Mouse (Mus musculus) liver, embryonic 13.5 days (tissue): ENCODE measurements around the gene Rimbp3. TPM values are rescaled to one million over a fixed set of nuclear protein-coding genes. Genes with fewer than 3 reads are reported as not detected.
A peak's percentile ranks its signal among the peaks of the same experiment; 100 is the strongest.

ENCODE experiments used
- ATAC-seq: fragments of 200-750 bp; cut with Nextera tagmentation; 2 replicates; pipeline ENCODE4 v1.8.0; 2017; ENCODE audit warnings: low read depth, mild to moderate bottlenecking, moderate number of reproducible peaks, moderate library complexity
- DNase-seq: peaks from one replicate; pipeline ENCODE4 v3.0.0; 2022
- H3K27ac ChIP-seq: fragments of 300-500 bp; sonication (generic); 2 replicates; pipeline ENCODE4 v1.5.1; 2015; ENCODE audit warnings: moderate library complexity, mild to moderate bottlenecking, inconsistent platforms
- H3K27me3 ChIP-seq: fragments of 300-500 bp; sonication (generic); 2 replicates; pipeline ENCODE4 v1.6.1; 2015; ENCODE audit warnings: mild to moderate bottlenecking, inconsistent platforms
- H3K36me3 ChIP-seq: fragments of 300-500 bp; sonication (generic); 2 replicates; pipeline ENCODE4 v1.6.1; 2015; ENCODE audit warnings: mild to moderate bottlenecking, inconsistent platforms
- H3K4me1 ChIP-seq: fragments of 300-500 bp; sonication (generic); replicated peaks from 2 replicates; pipeline ENCODE4 v1.6.1; 2015; ENCODE audit warnings: inconsistent platforms
- H3K4me2 ChIP-seq: fragments of 300-500 bp; sonication (generic); 2 replicates; pipeline ENCODE4 v1.6.1; 2015; ENCODE audit warnings: inconsistent platforms, mild to moderate bottlenecking, moderate library complexity
- H3K4me3 ChIP-seq: fragments of 300-500 bp; sonication (generic); replicated peaks from 2 replicates; pipeline ENCODE4 v1.5.1; 2015; ENCODE audit warnings: mild to moderate bottlenecking, inconsistent platforms
- H3K9ac ChIP-seq: fragments of 300-500 bp; sonication (generic); 2 replicates; pipeline ENCODE4 v1.6.1; 2015; ENCODE audit warnings: mild to moderate bottlenecking, inconsistent platforms
- H3K9me3 ChIP-seq: fragments of 300-500 bp; sonication (generic); replicated peaks from 2 replicates; pipeline ENCODE4 v1.6.1; 2016; ENCODE audit warnings: inconsistent platforms
- WGBS: fragments of 180-500 bp; shearing (Covaris S2); methylation state at CpG from one replicate; pipeline ENCODE4 v1.1.7; 2015; ENCODE audit not compliant: insufficient replicate concordance; 5-methylcytosine and 5-hydroxymethylcytosine counted together
- polyA plus RNA-seq: library from polyadenylated mRNA; unstranded; fragments of >200 nt; fragmentation: Nextera tagmentation; extraction: Ambion mirVana; gene quantifications from 2 replicates; pipeline ENCODE4 v1.2.1, GENCODE M21; 2015

Rimbp3 gene
- polyA plus RNA-seq, 1 experiment from 2014 or later, result 0.14 TPM

DNA sequence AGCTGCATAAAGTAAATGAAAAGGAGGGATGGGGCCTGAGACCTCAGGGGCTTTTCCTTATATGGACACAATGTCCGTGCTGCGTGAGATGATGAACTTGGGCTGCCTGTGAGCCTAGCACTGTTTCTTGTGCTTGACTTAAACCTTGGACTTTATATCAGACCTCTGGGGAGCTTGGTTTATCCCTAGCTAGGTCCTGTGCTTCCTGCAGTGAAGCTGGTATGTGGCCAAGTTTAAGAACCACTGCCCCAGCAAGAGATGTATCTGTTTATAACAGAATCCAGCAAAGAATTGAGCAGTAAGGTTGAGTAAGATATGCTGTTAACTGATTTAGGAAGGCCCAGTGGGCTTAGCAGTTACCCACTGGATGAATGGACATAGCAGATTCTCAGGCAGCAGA, 31.0 kb downstream of the Rimbp3 start:
- no peak for ATAC-seq

DNA sequence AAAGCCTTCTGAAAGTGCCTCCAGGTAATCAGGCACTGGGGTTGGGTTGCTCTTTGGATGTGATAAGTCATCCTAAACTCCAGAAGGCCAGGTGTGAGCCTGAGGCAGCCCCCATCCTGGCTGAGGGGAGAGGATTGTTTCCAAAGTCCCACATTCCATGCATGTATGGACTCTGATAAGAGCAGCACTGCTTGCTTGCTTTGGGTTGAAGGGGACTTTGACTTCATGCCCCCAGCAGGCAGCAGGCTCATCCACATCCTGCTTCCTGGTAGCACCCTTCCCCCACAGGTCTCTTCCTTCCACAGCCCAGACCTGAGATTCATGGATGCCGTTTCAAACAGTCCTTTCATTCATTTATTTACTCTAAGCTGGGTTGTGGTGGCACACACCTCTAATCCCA, 35.3 kb downstream of the Rimbp3 start:
- Histone ChIP-seq H3K4me2 (no peak overlapping the region), H3K27me3 (no peaks in the 10 kb centered on the region), H3K36me3 (no peaks in the 10 kb centered on the region), H3K4me1 (peaks cover 86% of the 10 kb centered on the region), H3K9ac (no peak overlapping the region; the same call in 1 of the 2 replicates), H3K27ac (peak overlapping the region; percentile 65), H3K9me3 (no peaks in the 10 kb centered on the region), H3K4me3 (no peak overlapping the region)
- ATAC-seq (peak; percentile 68), DNase-seq (no peak)
- 36% methylated on average over 1 of the region's 1 CpGs for WGBS

More for the DNA sequence above, 31.0 kb downstream of the Rimbp3 start:
- Histone ChIP-seq H3K4me2 (no peak overlapping the region), H3K36me3 (no peaks in the 10 kb centered on the region), H3K4me1 (peaks cover 92% of the 10 kb centered on the region), H3K27me3 (no peaks in the 10 kb centered on the region), H3K27ac (no peak overlapping the region), H3K9ac (no peak overlapping the region), H3K9me3 (no peaks in the 10 kb centered on the region), H3K4me3 (no peak overlapping the region)
- WGBS, result 66% methylated on average over 2 of the region's 2 CpGs
- DNase-seq, result no peak

DNA sequence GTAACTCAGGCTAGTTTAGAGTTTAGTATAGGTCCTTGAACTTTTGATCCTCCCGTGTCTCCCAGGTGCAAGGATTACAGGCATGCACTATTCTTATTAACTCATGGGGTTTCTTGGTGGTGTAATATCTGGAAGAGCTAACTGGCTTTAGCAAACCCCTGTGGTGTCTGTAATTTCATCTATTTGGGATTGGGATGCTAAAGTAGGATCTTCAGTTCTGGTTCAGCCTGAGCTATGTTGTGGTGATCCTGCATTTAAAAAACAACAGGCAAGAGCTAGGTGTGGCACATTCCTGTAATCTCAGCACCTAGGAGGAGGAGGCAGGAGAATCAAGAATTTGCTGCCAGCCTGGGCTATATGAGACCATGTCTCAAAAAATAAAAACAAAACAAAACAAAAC, 36.6 kb downstream of the Rimbp3 start:
- no peak overlapping the region for H3K27ac ChIP-seq
- DNase-seq (no peak), ATAC-seq (no peak)
- H3K4me1 ChIP-seq, result peaks cover 86% of the 10 kb centered on the region
- no peaks in the 10 kb centered on the region for H3K36me3 ChIP-seq
- no peak overlapping the region for H3K9ac ChIP-seq
- H3K27me3 ChIP-seq, result no peaks in the 10 kb centered on the region
- 53% methylated on average over 1 of the region's 1 CpGs for WGBS
- no peaks in the 10 kb centered on the region for H3K9me3 ChIP-seq
- H3K4me3 ChIP-seq, result no peak overlapping the region
- H3K4me2 ChIP-seq, result no peak overlapping the region

DNA sequence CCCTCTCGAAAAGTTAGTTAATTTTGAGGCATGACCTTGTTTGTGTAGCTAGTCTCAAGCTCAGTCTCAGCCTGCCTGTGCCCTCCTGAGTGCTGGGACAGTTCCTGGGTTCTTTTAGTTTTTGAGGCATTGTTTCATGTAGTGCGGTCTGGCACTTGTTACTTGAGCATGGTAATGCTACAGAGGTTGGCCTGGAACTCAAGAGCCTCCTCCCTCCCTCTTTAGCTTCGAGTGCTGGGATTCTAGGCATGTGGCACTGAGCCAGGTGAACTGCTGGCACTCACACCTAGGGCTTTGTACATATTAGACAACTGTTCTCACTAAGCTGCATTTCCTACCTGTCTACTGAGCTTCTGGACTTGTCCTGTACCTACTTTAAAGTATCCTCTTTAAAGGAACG, 39.3 kb downstream of the Rimbp3 start:
- WGBS, result 63% methylated on average over 4 of the region's 4 CpGs
- Histone ChIP-seq H3K4me1 (peaks cover 94% of the 10 kb centered on the region), H3K4me3 (no peak overlapping the region), H3K4me2 (no peak overlapping the region), H3K9ac (no peak overlapping the region), H3K36me3 (no peaks in the 10 kb centered on the region), H3K9me3 (no peaks in the 10 kb centered on the region), H3K27me3 (no peaks in the 10 kb centered on the region), H3K27ac (0 out of 2 replicates have a peak overlapping the region, but pooled peaks have one; percentile 1)
- no peak for ATAC-seq
- no peak for DNase-seq

DNA sequence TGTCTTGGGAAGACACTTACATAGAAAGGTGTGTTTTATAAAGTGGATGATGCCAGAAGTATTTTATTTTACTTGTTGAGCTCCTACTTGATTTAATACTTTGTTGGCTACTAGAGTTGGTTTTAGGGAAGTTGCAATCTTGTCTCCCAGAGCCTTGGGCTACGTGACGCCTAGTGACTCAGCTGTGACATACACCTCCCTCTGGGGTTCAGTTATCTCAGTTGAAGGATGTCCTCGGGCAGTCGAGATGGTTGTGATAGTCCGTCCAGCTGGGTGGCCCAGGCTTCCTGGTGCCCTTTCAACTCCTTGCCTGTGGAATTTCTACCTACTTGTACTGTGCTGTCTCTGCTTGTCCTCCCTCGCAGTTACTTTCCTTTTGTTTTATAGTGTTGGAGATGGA, 40.7 kb downstream of the Rimbp3 start:
- peak overlapping the region; percentile 60 for H3K27ac ChIP-seq
- H3K9ac ChIP-seq, result 0 out of 2 replicates have a peak overlapping the region, but pooled peaks have one; percentile 22
- ATAC-seq, result peak; percentile 63
- H3K36me3 ChIP-seq, result no peaks in the 10 kb centered on the region
- H3K4me2 ChIP-seq, result peak overlapping the region; percentile 21
- no peaks in the 10 kb centered on the region for H3K27me3 ChIP-seq
- no peak overlapping the region for H3K4me3 ChIP-seq
- peak; percentile 58 for DNase-seq
- WGBS, result 6% methylated on average over 6 of the region's 6 CpGs
- no peaks in the 10 kb centered on the region for H3K9me3 ChIP-seq
- H3K4me1 ChIP-seq, result peaks cover 94% of the 10 kb centered on the region

DNA sequence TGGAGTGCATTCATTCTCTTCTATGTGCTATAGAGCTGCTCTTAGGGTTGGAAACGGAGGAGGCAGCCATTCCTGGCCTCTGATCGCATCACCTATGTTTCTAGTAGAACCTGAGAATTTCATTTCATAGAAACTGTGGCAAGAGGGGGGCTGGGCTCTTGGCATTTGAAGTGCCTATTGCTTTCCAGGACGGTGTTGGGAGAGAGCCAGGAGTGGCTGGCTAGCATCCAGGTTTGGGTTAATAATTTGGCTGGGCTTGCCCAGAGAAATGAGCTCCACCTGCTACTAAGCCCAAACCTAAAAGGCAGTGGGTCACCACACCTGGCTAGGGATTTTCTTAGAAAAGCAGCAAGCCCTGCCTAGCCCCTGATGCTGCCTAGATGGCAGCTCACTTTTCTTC, 43.1 kb downstream of the Rimbp3 start:
- Histone ChIP-seq H3K4me1 (peaks cover 85% of the 10 kb centered on the region), H3K9me3 (no peaks in the 10 kb centered on the region), H3K9ac (peak overlapping the region; percentile 56), H3K36me3 (0 out of 2 replicates have a peak, but pooled peaks cover 5% of the 10 kb centered on the region), H3K27me3 (no peaks in the 10 kb centered on the region), H3K4me3 (no peak overlapping the region), H3K27ac (peak overlapping the region; percentile 80), H3K4me2 (peak overlapping the region; percentile 49)
- DNase-seq, result no peak
- 63% methylated on average over 3 of the region's 3 CpGs for WGBS
- ATAC-seq, result no peak

DNA sequence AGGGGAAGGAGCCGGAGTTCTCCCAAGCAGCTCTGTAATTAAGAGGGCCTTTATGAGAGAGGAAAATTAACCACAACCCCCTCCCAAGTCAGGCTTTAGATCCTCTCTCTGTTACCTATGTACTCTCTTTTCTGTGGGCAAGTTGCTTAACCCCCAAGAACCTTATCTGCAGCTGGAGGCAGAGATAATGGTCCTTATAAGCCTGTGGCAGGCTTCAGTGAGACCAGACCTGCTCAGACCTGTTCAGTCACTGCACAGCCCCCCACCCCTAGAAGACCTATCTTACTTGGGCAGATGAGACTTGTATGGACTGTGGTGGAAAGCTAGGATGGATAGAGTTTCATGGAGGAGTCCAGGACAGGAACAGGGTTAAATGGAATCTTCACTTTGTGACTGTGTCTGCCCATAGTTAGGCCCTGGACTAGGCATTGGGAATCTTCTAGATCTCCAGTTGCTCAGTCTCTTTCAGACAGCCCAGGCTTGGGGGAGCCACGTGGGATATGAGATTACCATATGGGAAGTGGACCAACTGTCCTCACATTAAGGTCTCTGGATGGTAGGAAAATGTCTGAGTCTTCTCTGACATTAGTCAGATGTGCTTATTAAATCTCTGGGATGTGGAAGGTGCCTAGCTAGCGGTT, 43.8 kb downstream of the Rimbp3 start:
- DNase-seq (peak; percentile 69), ATAC-seq (peak; percentile 90)
- H3K9ac ChIP-seq, result peak overlapping the region; percentile 56
- no peak overlapping the region for H3K4me3 ChIP-seq
- peaks cover 86% of the 10 kb centered on the region for H3K4me1 ChIP-seq
- WGBS, result 36% methylated on average over 3 of the region's 3 CpGs
- H3K4me2 ChIP-seq, result peak overlapping the region; percentile 49
- no peaks in the 10 kb centered on the region for H3K27me3 ChIP-seq
- peaks cover 9% of the 10 kb centered on the region for H3K36me3 ChIP-seq
- peak overlapping the region; percentile 80 for H3K27ac ChIP-seq
- no peaks in the 10 kb centered on the region for H3K9me3 ChIP-seq

DNA sequence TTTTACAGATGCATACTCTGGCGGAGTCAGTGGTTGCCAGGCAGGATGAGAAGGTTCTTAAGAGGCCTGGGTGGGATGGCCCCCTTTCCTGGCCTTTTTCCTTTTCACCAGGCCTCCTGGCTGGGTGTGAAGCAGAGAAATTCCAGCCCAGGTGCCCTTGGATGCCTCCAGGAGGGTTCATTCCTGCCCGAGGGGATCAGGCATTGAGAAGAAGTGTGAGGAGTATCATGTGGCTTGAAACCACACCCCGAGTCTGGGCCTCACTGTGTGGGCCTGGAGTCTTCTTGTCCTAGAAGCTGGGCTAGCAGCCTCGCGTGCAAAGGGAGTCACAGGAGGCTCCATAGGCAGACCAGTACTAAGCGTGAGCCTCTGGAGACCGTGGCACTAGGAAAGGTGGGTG, 44.4 kb downstream of the Rimbp3 start:
- peak overlapping the region; percentile 49 for H3K4me2 ChIP-seq
- H3K27me3 ChIP-seq, result no peaks in the 10 kb centered on the region
- WGBS, result 28% methylated on average over 7 of the region's 7 CpGs
- H3K4me1 ChIP-seq, result peaks cover 82% of the 10 kb centered on the region
- DNase-seq (no peak), ATAC-seq (peak; percentile 43)
- no peaks in the 10 kb centered on the region for H3K9me3 ChIP-seq
- peak overlapping the region; percentile 56 for H3K9ac ChIP-seq
- peak overlapping the region; percentile 80 for H3K27ac ChIP-seq
- no peak overlapping the region for H3K4me3 ChIP-seq
- peaks cover 15% of the 10 kb centered on the region for H3K36me3 ChIP-seq

DNA sequence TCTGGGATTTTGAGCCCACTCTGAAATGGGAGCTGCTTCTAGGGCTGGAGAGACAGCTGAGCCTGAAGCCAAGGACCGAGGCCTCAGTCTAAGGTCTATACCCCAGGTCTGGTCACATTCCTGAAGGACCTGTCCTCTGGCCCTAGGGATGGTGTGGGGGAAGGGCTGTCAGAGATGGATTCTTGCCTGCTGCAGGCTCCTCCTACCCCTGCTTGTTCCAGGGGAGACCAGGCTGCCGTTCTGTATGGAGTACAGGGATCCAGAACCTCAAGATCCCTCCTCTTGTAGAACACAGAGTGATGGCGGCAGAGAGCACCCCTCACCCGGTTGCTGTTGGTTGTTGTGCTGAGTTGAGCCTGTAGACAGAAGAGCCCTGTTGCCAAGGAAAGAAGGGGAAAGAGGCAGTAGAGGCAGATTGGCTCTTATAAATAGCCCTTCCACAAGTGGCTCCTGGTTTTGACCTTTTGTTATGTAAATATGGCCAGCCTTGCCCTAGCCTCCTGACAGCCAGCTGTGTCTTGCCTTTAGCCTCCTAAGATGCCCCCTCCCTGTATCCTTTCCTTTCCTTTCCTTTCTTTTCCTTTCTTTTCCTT, 45.7 kb downstream of the Rimbp3 start:
- H3K9me3 ChIP-seq, result no peaks in the 10 kb centered on the region
- ATAC-seq (no peak), DNase-seq (no peak)
- H3K27ac ChIP-seq, result no peak overlapping the region; the same call in 1 of the 2 replicates
- no peaks in the 10 kb centered on the region for H3K27me3 ChIP-seq
- H3K9ac ChIP-seq, result no peak overlapping the region
- peaks cover 28% of the 10 kb centered on the region for H3K36me3 ChIP-seq
- no peak overlapping the region for H3K4me3 ChIP-seq
- H3K4me1 ChIP-seq, result peaks cover 70% of the 10 kb centered on the region
- WGBS, result 57% methylated on average over 4 of the region's 4 CpGs
- H3K4me2 ChIP-seq, result 0 out of 2 replicates have a peak overlapping the region, but pooled peaks have one; percentile 49

DNA sequence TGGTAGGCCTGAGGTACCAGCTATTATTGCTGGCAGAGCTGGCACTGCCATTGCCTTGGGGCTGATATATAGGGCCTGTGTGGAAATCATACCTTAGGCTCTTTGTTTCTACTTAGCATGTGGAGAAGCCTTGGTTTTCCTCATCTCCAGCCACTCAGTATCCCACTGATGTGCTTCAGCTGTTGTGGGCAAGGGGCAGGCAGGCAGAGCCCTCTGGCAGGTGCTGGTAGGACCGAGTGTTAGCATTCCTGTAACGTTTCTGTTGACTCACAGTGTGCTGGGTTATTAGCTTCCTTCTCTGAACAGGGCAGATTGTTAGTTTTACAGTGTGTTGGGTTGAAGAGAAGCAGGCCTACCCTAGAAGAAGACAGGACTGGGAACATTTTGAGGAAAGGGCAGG, 46.9 kb downstream of the Rimbp3 start:
- DNase-seq (no peak), ATAC-seq (no peak)
- Histone ChIP-seq H3K4me2 (no peak overlapping the region), H3K27ac (0 out of 2 replicates have a peak overlapping the region, but pooled peaks have one; percentile 11), H3K27me3 (no peaks in the 10 kb centered on the region), H3K9ac (no peak overlapping the region), H3K4me1 (peaks cover 58% of the 10 kb centered on the region), H3K9me3 (no peaks in the 10 kb centered on the region), H3K4me3 (no peak overlapping the region), H3K36me3 (peaks cover 39% of the 10 kb centered on the region)
- 74% methylated on average over 2 of the region's 2 CpGs for WGBS

DNA sequence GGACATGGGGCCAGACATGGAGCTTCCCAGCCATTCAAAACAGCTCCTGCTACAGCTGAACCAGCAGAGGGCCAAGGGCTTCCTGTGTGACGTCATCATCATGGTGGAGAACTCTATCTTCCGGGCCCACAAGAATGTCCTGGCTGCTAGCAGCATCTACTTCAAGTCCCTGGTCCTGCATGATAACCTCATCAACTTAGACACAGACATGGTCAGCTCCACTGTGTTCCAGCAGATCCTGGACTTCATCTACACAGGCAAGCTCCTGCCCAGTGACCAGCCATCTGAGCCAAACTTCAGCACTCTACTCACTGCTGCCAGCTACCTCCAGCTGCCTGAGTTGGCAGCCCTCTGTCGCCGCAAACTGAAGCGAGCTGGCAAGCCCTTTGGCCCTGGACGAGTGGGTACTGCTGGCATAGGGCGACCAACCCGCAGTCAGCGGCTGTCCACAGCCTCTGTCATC, 49.0 kb downstream of the Rimbp3 start:
- 75% methylated on average over 9 of the region's 9 CpGs for WGBS
- Histone ChIP-seq H3K9ac (no peak overlapping the region), H3K4me3 (no peak overlapping the region), H3K27ac (no peak overlapping the region), H3K27me3 (no peaks in the 10 kb centered on the region), H3K36me3 (peaks cover 50% of the 10 kb centered on the region), H3K4me2 (no peak overlapping the region), H3K4me1 (peaks cover 37% of the 10 kb centered on the region), H3K9me3 (no peaks in the 10 kb centered on the region)
- no peak for ATAC-seq
- no peak for DNase-seq
